Mouse (Mus musculus) hindbrain, embryonic 10.5 days (tissue): ENCODE data around the gene Hyal4. TPM values are rescaled to one million over a fixed set of nuclear protein-coding genes. Genes with fewer than 3 reads are reported as not detected.

Experiments used
- polyA plus RNA-seq: library from polyadenylated mRNA; unstranded; fragments of >200 nt; fragmentation: Nextera tagmentation; extraction: Ambion mirVana; gene quantifications from 2 replicates; pipeline ENCODE4 v1.2.1, GENCODE M21; 2016

The Hyal4 gene
- polyA plus RNA-seq, 1 experiment from 2014 or later = not detected

Other genes starting within 250 kb of the Hyal4 start
- 1.3 and 2.3 TPM in 2 replicates for gene Iqub, start 233.3 kb upstream of the Hyal4 start, polyA plus RNA-seq
- gene Ndufa5, start 220.3 kb upstream of the Hyal4 start, polyA plus RNA-seq = 255 and 275 TPM in 2 replicates
- gene Asb15, start 220.2 kb upstream of the Hyal4 start, polyA plus RNA-seq = not detected in 2 replicates
- not detected in 2 replicates for gene Lmod2, start 150.6 kb upstream of the Hyal4 start, polyA plus RNA-seq
- 63.6 and 68.3 TPM in 2 replicates for gene Wasl, start 83.3 kb upstream of the Hyal4 start, polyA plus RNA-seq
- gene Hyal6, start 15.1 kb upstream of the Hyal4 start, polyA plus RNA-seq = not detected in 2 replicates
- gene Spam1, start 42.9 kb downstream of the Hyal4 start, polyA plus RNA-seq = not detected in 2 replicates
- gene Hyal5, start 109.7 kb downstream of the Hyal4 start, polyA plus RNA-seq = not detected in 2 replicates
- 0.63 and 0.88 TPM in 2 replicates for gene Tmem229a, start 208.0 kb downstream of the Hyal4 start, polyA plus RNA-seq